Mouse (Mus musculus) midbrain, postnatal 0 days (tissue): ENCODE data around the gene Btbd17. TPM values are rescaled to one million over a fixed set of nuclear protein-coding genes. Genes with fewer than 3 reads are reported as not detected.

ENCODE experiments used
- ATAC-seq: fragments of 200-750 bp; cut with Nextera tagmentation; 2 replicates; pipeline ENCODE4 v1.8.0; 2017; ENCODE audit warnings: moderate number of reproducible peaks, mild to moderate bottlenecking, moderate TSS enrichment, moderate library complexity; ENCODE audit not compliant: low FRiP score
- DNase-seq: peaks from one replicate; pipeline ENCODE4 v3.0.0-alpha.2; 2015; ENCODE audit warnings: low spot score
- H3K27ac ChIP-seq: fragments of 300-500 bp; sonication (generic); 2 replicates; pipeline ENCODE4 v1.5.1; 2014; ENCODE audit warnings: low read depth, mild to moderate bottlenecking, low read length, mixed read lengths
- H3K27me3 ChIP-seq: fragments of 300-500 bp; sonication (generic); 2 replicates; pipeline ENCODE4 v1.6.1; 2014; ENCODE audit warnings: low read length, control low read depth, mixed read lengths; ENCODE audit not compliant: insufficient read depth
- H3K36me3 ChIP-seq: fragments of 300-500 bp; sonication (generic); 2 replicates; pipeline ENCODE4 v1.6.1; 2014; ENCODE audit warnings: low read length, control low read depth, mixed read lengths; ENCODE audit not compliant: insufficient read depth
- H3K4me1 ChIP-seq: fragments of 300-500 bp; sonication (generic); 2 replicates; pipeline ENCODE4 v1.6.1; 2014; ENCODE audit warnings: mild to moderate bottlenecking, control low read depth, antibody characterized with exemption, low read length, mixed read lengths; ENCODE audit not compliant: insufficient read depth
- H3K4me2 ChIP-seq: fragments of 300-500 bp; sonication (generic); 2 replicates; pipeline ENCODE4 v1.6.1; 2014; ENCODE audit warnings: low read depth, mild to moderate bottlenecking, low read length, mixed read lengths; ENCODE audit not compliant: poor library complexity, severe bottlenecking
- H3K4me3 ChIP-seq: fragments of 300-500 bp; sonication (generic); 2 replicates; pipeline ENCODE4 v1.5.1; 2014; ENCODE audit warnings: low read depth, mild to moderate bottlenecking, low read length, moderate library complexity
- H3K9ac ChIP-seq: fragments of 300-500 bp; sonication (generic); replicated peaks from 2 replicates; pipeline ENCODE4 v1.6.1; 2014; ENCODE audit warnings: mild to moderate bottlenecking, low read length, moderate library complexity, mixed read lengths; ENCODE audit not compliant: poor library complexity, severe bottlenecking
- H3K9me3 ChIP-seq: fragments of 300-500 bp; sonication (generic); 2 replicates; pipeline ENCODE4 v1.6.1; 2016; ENCODE audit warnings: low read length, control low read depth
- CTCF ChIP-seq: IDR thresholded peaks from 2 replicates; pipeline ENCODE4 v1.5.1; 2016; ENCODE audit warnings: antibody characterized with exemption, mild to moderate bottlenecking
- WGBS: fragments of 180-500 bp; shearing (Covaris S2); extraction: QIAGEN DNeasy Blood & Tissue Kit; methylation state at CpG from one replicate; pipeline ENCODE4 v1.1.7; 2014; 5-methylcytosine and 5-hydroxymethylcytosine counted together
- polyA plus RNA-seq: library from polyadenylated mRNA; unstranded; fragments of >200 nt; fragmentation: Nextera tagmentation; extraction: Ambion mirVana; gene quantifications from 2 replicates; pipeline ENCODE4 v1.2.1, GENCODE M21; 2015
- total RNA-seq: library from RNA; depleted of rRNA; stranded (reverse); fragments of >200 nt; gene quantifications from 2 replicates; pipeline ENCODE4 v1.2.3, GENCODE M21; 2014

Btbd17 gene
- total and polyA plus RNA-seq, 2 experiments from 2014 or later, result 28.0 to 68.2 TPM

DNA sequence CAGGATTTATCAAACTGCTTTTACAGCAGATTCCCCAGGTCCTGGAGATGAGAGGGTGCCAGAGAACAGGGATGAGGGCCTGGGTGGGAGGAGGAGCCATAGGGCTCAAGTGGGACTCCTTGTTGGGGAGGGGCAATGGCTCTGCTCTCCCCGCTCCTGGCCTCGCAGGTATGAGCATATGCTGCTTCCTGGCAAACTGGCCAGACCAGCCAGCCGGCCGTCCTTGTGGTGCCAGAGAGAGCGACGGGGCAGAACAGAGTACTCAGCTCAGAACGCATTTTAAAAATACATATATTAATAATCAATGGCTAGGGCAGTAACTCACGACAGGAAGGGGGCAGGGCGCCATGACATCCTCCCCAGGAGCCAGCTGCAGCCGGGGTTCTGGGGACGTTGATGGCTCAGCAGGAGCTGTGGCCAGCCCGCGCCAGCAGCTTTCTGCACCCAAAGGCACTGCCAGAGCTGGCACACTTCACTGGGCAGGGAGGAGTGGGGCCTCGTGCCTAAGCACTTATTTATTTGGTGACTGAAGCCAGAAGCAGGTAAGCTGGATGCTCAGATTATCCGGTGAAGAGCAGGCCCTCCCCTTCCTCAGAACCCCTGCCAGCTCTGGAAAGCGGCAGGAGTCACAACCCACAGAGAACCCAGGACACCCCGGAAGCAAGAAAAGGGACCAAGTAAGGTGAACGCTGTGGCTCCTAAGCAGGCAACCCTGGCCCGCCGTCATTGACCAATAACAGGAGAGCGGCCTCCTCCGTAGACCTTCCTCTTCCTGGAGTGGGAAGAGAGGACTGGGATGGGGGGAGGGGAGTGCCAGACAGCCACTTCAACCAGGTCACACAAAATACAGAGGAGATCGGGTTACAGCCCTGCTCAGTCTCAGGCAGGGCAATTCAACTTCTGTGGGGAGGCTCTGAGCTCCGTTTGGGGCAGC, 34.0 kb upstream of the Btbd17 start:
- no peak for ATAC-seq

DNA sequence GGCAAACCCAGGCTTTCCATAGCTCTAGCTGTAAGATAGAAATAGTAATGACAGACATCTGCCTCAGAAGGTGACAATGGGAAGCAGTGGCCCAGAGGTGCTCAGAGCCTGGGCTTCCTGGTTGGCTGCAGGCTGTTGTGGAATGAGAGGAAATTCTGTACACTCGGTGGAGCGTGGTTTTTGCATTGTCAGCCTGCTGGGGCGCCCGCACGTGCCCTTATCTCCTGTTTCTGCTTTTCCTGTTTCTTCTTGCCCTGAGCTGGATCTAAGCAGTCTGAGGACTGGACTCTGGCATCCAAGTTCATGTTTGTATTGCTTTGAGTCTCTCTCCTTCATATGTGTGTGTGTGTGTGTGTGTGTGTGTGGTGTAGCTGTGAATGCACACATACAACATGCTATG, 30.9 kb upstream of the Btbd17 start:
- H3K27ac ChIP-seq, result no peak overlapping the region
- no peaks in the 10 kb centered on the region for H3K36me3 ChIP-seq
- WGBS, result 53% methylated on average over 5 of the region's 5 CpGs
- no peak overlapping the region for H3K4me3 ChIP-seq
- DNase-seq (no peak), ATAC-seq (no peak)
- H3K9ac ChIP-seq, result no peak overlapping the region
- no peak for TF ChIP-seq CTCF
- no peaks in the 10 kb centered on the region for H3K27me3 ChIP-seq
- H3K4me2 ChIP-seq, result no peak overlapping the region
- H3K9me3 ChIP-seq, result no peaks in the 10 kb centered on the region
- peaks cover 6% of the 10 kb centered on the region for H3K4me1 ChIP-seq

More for the DNA sequence above, 34.0 kb upstream of the Btbd17 start:
- Histone ChIP-seq H3K9me3 (no peaks in the 10 kb centered on the region), H3K27ac (no peak overlapping the region), H3K27me3 (no peaks in the 10 kb centered on the region), H3K4me1 (peaks cover 9% of the 10 kb centered on the region), H3K4me2 (peak overlapping the region; percentile 32), H3K36me3 (no peaks in the 10 kb centered on the region), H3K9ac (no peak overlapping the region), H3K4me3 (no peak overlapping the region)
- no peak for TF ChIP-seq CTCF
- DNase-seq, result no peak
- 13% methylated on average over 24 of the region's 24 CpGs for WGBS

DNA sequence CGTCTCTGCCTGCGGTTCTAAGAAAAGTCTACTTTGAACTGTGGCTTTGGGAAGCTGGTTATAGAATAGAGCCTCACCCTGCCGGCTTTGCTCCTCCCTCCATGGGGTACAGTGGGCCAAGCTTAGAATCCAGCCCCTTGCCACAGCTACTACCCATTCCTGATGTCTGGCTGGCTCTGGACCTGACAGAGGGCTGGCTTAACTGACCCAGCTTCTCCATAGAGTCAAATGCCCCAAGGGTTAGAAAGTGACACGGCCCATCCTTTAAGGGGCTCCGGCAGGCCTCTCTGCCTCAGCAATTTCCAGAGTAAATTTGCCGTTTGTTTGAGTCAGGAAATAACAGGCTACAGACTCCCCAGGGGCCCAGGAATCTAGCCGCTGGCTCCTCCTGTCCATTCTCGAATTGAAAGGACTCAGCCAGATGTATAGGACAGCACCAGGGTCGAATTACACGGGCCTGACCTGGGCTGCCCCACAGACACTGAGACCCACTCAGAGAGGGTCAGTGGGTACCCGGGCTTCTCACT, 27.5 kb upstream of the Btbd17 start:
- DNase-seq (no peak), ATAC-seq (no peak)
- Histone ChIP-seq H3K4me3 (no peak overlapping the region), H3K9ac (no peak overlapping the region), H3K27ac (no peak overlapping the region), H3K9me3 (no peaks in the 10 kb centered on the region), H3K4me1 (no peaks in the 10 kb centered on the region), H3K27me3 (no peaks in the 10 kb centered on the region), H3K4me2 (no peak overlapping the region), H3K36me3 (no peaks in the 10 kb centered on the region)
- 6% methylated on average over 11 of the region's 11 CpGs for WGBS
- no peak for TF ChIP-seq CTCF

DNA sequence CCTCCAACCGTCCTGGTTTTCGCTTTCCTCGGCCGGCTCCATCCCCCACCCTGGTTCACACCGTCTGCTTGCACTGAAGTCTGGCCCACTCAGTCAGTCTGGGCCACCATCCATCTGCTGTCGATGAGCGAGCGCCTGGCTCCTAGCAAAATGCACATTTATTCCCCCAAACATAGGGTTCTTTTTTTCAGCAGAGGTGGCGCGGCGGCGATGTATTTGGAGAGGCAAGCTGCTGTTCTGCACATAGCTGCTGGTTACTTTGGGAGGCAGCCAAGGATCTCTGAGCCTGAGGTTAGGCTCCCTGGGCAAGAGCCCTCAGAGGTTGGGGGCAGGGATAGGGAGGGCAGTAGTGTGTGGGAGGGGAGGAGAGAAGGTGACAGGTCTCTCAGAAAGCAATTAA, 27.0 kb upstream of the Btbd17 start:
- Histone ChIP-seq H3K9me3 (no peaks in the 10 kb centered on the region), H3K27ac (no peak overlapping the region), H3K27me3 (no peaks in the 10 kb centered on the region), H3K9ac (no peak overlapping the region), H3K4me1 (no peaks in the 10 kb centered on the region), H3K36me3 (no peaks in the 10 kb centered on the region), H3K4me2 (no peak overlapping the region), H3K4me3 (no peak overlapping the region)
- DNase-seq (peak; percentile 71), ATAC-seq (no peak)
- WGBS, result 39% methylated on average over 12 of the region's 12 CpGs
- TF ChIP-seq CTCF, result no peak

GRCm38 (mm10) chr11:114821325-114821724, 25.6 kb upstream of the Btbd17 start:
- Histone ChIP-seq H3K4me3 (no peak overlapping the region), H3K27ac (no peak overlapping the region), H3K27me3 (no peaks in the 10 kb centered on the region), H3K4me1 (no peaks in the 10 kb centered on the region), H3K9ac (no peak overlapping the region), H3K36me3 (no peaks in the 10 kb centered on the region), H3K4me2 (no peak overlapping the region), H3K9me3 (no peaks in the 10 kb centered on the region)
- TF ChIP-seq CTCF, result no peak
- ATAC-seq (no peak), DNase-seq (no peak)
- 67% methylated on average over 1 of the region's 1 CpGs for WGBS

- Histone ChIP-seq H3K4me1 (no peaks in the 10 kb centered on the region), H3K27me3 (no peaks in the 10 kb centered on the region), H3K36me3 (no peaks in the 10 kb centered on the region), H3K4me3 (no peak overlapping the region), H3K4me2 (no peak overlapping the region), H3K9me3 (no peaks in the 10 kb centered on the region), H3K9ac (no peak overlapping the region), H3K27ac (no peak overlapping the region)
- DNase-seq (no peak), ATAC-seq (no peak)
- WGBS, result 60% methylated on average over 3 of the region's 3 CpGs
- TF ChIP-seq CTCF, result no peak
These were observed 24.7 kb upstream of the Btbd17 start for GRCm38 (mm10) chr11:114820444-114820843.
